Mouse (Mus musculus): ENCODE results near the gene Gm20683.

Gene Gm20683

GRCm38 (mm10) chr17:25839455-25840235 lies 1.9 kb downstream of the Gm20683 start:
- DNase-seq = peak in 1 of 2 experiments; percentile 33

- DNase-seq = no peak
Measured at GRCm38 (mm10) chr17:25838904-25839303, 2.7 kb downstream of the Gm20683 start.

DNA sequence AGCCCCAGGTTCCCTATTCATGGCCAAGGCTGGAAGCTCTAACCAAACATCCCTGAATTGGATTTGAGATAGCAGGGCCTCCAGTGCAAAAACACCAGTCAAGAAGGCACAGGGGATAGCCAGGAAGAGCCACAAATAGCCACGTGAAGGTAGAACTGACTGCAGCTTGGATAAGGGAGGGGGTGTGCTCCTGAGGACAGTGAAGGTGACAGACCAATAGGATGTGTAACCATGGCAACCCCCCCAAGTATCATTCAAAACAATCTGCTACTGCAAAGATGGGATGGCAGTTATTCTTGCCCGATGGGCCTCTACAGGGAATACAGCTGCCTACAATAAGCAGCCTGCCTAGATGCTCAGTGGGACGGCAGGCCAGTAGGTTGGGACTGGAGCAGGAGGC lies 4.0 kb downstream of the Gm20683 start:
- peak; percentile 44 to 53 for DNase-seq

DNA sequence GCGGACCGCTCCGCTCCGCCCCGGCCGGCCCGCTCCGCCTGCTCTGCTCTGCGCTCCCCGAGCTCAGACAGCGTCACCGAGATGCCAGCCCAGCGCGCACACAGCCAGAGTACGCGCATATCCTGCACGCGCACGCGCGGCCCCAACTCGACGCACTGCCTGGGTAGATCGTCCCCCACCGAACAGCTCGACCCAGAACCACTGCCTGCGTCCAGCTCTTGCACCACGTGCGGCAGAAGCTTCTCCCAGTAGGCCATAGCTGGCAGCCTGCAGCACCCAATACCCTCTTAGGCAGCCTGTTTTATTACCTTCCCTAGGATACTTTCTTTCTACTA lies 4.5 kb downstream of the Gm20683 start, which contains the start of gene Rhbdl1:
Gene Rhbdl1 (minus strand): TSS at position 220 of the 335 bp plus-strand sequence.
- DNase-seq = peak; percentile 91 to 92

GRCm38 (mm10) chr17:25836397-25837075 lies 5.0 kb downstream of the Gm20683 start:
- DNase-seq = peak in 1 of 2 experiments; percentile 59

DNA sequence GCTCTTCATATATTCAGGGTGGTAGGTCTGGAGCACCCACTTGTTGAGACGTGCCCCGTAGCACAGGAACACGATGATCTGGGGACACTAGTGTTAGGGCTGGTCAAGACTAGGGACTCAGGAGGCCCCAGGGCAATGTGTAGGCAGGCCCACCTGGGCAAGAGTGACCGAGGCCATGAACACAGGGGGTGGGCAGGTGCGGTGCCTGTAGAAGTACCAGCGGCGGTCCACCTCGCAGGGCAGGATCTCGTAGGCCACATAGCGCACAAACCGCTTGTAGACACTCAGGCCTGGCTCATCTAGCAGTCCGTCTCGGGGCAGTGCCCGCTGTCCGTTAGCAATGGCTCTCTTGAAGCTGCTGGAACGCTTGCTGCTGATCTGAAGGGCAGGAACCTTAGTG lies 5.7 kb downstream of the Gm20683 start:
- peak in 1 of 2 experiments; percentile 33 for DNase-seq

DNA sequence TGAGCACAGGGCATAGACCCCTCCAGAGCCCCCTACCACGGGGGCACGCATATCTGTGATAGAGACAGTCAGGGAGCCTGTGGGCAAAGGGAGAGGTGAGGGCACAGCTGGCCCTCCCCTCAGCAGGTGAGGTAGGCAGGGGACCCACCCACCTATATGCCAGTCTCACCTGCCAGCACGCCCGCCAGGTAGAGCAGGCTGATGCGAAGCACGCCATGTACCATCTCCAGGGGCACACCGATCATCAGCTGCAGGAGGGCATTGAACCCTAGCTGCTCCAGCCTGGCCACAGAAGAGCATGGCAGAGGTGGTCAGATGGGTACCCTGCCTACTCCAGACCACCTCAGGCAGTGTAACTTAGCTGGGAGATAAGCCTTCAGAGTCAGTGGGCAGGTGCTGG lies 6.3 kb downstream of the Gm20683 start:
- no peak for DNase-seq

- peak in 1 of 2 experiments; percentile 52 for DNase-seq
Measured at GRCm38 (mm10) chr17:25834595-25835222, 6.9 kb downstream of the Gm20683 start.

GRCm38 (mm10) chr17:25833961-25834594 lies 7.5 kb downstream of the Gm20683 start:
- DNase-seq = peak in 1 of 2 experiments; percentile 44

- DNase-seq = peak; percentile 94 to 95
Measured at GRCm38 (mm10) chr17:25833291-25833663, 8.3 kb downstream of the Gm20683 start, which contains the start of gene Stub1. TSS of gene Stub1 (minus strand) at chr17:25833404.

- peak; percentile 100 for DNase-seq
Measured at GRCm38 (mm10) chr17:25832436-25833290, 8.9 kb downstream of the Gm20683 start.

- DNase-seq = peak; percentile 71 to 74
Measured at GRCm38 (mm10) chr17:25831451-25832281, 9.9 kb downstream of the Gm20683 start.

DNA sequence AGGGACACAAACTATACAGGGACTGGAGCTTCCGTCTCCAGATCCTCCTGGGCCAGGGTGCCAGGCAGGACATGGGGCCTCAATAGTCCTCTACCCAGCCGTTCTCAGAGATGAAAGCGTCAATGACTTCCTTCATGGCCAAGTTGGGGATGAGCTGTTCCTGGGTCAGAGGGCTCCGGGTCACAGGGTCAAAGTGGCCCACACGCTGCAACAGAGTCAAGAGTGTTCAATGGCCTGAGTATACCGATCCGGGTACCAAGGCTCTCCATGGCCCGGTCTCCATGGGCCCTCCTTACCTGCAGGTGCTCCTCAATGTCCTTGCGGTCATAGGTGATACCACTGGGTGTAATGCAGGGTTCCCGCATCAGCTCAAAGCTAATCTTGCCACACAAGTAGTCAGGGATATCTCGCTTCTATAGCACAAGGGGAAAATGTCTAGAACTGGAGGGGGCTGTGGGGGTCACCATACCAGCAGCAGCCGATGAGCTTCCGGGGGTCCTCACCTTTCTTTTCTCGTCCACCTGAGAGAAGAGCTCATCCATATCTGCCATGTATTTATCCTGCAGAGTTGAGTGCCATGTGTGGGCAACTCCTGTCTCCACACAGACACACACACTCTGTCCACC lies 10.6 kb downstream of the Gm20683 start:
- DNase-seq = no peak

DNA sequence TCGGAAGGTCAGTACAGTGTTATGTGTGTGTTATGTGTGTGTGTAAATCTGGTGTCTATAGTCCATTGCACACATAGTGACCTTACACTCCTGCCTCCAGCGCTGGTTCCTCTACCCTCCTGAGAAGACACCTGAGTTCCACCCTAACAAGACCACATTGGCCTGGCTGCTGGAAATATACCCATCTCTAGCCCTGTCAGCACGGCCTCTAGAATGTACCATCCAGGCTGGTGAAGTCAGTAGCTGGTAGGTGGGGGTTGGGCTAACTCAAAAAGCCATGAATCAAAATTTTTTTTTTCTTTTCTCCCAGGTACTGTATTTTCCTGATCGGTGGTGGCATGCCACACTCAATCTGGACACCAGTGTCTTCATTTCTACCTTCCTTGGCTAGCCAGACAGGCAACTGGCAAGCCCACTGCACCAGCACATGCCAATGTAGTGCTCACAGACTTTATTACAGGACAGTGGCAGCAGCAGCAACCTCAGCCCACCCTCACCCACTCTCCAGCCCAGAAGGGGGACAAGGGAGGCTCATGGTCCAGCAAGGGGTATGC lies 11.3 kb downstream of the Gm20683 start:
- DNase-seq = no peak

GRCm38 (mm10) chr17:25829558-25830017 lies 12.0 kb downstream of the Gm20683 start:
- DNase-seq = peak in 1 of 2 experiments; percentile 34

DNA sequence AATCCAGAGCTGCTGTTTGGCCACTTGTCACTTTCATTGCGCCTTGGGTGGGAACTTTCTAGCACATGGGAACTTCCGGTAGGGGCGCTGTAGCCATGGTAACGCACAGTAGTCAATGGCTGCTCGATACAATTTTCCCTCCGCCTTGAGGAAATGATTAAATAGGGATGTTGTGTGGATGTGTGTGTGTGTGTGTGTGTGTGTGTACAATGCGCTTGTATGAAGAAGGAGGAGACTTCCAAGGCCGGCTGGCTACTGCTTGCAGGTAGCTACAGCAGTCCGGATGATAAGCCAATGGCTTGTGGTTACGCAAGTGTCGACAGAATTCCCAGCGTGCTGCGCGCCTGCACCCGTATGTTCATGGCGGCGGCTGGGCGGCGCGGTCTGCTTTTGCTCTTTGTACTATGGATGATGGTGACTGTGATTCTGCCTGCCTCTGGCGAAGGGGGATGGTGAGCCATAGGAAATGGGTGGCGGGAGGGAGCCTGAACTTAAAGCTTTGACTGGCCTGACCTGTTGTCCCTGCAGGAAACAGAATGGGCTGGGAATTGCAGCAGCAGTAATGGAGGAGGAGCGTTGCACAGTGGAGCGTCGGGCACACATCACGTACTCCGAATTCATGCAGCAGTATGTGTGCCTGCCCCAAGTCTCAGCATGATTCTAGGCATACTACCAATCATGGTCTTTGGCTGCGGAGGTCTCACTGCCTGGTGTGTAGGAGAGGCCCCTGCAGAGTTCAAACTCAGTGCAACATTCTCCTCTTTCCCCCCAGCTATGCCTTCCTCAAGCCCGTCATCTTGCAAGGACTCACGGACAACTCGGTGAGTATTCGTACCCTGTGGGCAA lies 12.6 kb downstream of the Gm20683 start, which contains the start of gene Jmjd8:
Gene Jmjd8 (plus strand): TSS at position 156 of the 846 bp plus-strand sequence.
- DNase-seq = peak; percentile 88

- peak in 1 of 2 experiments; percentile 22 for DNase-seq
Measured at GRCm38 (mm10) chr17:25828223-25828594, 13.4 kb downstream of the Gm20683 start.

DNA sequence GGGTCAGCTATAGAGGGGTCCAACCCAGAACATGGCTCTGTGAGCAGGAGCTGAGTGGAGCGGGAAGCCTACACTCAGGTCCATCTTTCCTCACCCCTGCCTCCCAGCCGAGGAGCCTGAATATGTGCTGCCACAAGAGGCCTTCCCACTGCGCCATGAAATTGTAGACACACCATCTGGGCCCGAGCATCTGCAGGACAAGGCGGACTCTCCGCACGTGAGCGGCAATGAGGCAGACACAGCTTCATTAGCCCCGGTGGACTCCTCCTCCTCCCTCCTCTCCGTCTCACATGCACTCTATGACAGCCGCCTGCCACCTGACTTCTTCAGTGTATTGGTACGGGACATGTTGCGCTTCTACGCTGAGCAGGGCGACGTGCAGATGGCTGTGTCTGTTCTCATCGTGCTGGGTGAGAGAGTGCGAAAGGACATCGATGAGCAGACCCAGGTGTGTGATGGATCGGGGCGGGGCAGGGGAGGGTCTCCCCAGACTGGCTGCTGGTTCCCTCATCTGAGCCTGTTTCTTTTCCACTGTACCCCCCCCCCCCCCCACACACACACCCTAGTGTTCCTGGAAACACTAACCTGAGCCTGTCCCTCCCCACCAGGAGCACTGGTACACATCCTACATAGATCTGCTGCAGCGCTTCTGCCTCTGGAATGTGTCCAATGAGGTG lies 13.9 kb downstream of the Gm20683 start:
- DNase-seq = peak in 1 of 2 experiments; percentile 31
